Comparison of ENCODE assay signal across 16 mouse cellular contexts in genomic region chr9:4665691-4666090, GRCm38 (mm10).
"Had no signal": no experiment of that assay in that cellular context is flagged by ENCODE, and none has a peak within 500 bp of the region (broad histone marks: within the 10 kb centered on the region; RNA-seq: fewer than 3 reads in every experiment).

No protein-coding gene starts in this region.

- DNase-seq: heart, postnatal 10 days; heart, postnatal 14 days; heart, postnatal 36 days; heart, postnatal 4 days; kidney, adult 11 months; kidney, adult 18-20 months; kidney, adult 2 months; kidney, adult 8-10 months; kidney, adult 9 months; kidney, postnatal 10 days; kidney, postnatal 14 days; kidney, postnatal 25 days; kidney, postnatal 36 days; kidney, postnatal 4 days; layer of hippocampus, adult 9-11 months; layer of hippocampus, postnatal 36 days had no signal
